Mouse (Mus musculus) embryonic facial prominence, embryonic 11.5 days (tissue): ENCODE measurements at regions not wholly inside any gene's neighbourhood (a gene's known extent, or its start where the extent isn't known, plus 50 kb on each side); places are given as distances from the start of the nearest gene placed in this dataset.

Experiments used
- ATAC-seq: fragments of 200-750 bp; cut with Nextera tagmentation; replicated peaks from 2 replicates; pipeline ENCODE4 v1.8.0; 2017; ENCODE audit warnings: low read depth; ENCODE audit not compliant: insufficient number of reproducible peaks, low FRiP score, low TSS enrichment
- DNase-seq: peaks from one replicate; pipeline ENCODE4 v3.0.0-alpha.2; 2015; ENCODE audit warnings: low spot score
- H3K27ac ChIP-seq: fragments of 300-500 bp; sonication (generic); replicated peaks from 2 replicates; pipeline ENCODE4 v1.5.1; 2014; ENCODE audit warnings: mild to moderate bottlenecking, low read depth, low read length, control low read depth
- H3K27me3 ChIP-seq: fragments of 300-500 bp; sonication (generic); 2 replicates; pipeline ENCODE4 v1.6.1; 2014; ENCODE audit warnings: mild to moderate bottlenecking, low read length, moderate library complexity, mixed read lengths; ENCODE audit not compliant: control insufficient read depth, insufficient read depth
- H3K36me3 ChIP-seq: fragments of 300-500 bp; sonication (generic); replicated peaks from 2 replicates; pipeline ENCODE4 v1.6.1; 2014; ENCODE audit warnings: low read depth, mild to moderate bottlenecking, low read length, moderate library complexity, mixed read lengths; ENCODE audit not compliant: control insufficient read depth, insufficient read depth
- H3K4me1 ChIP-seq: fragments of 300-500 bp; sonication (generic); 2 replicates; pipeline ENCODE4 v1.6.1; 2014; ENCODE audit warnings: low read length, mixed read lengths; ENCODE audit not compliant: control insufficient read depth, insufficient read depth
- H3K4me2 ChIP-seq: fragments of 300-500 bp; sonication (generic); 2 replicates; pipeline ENCODE4 v1.6.1; 2014; ENCODE audit warnings: low read depth, mild to moderate bottlenecking, control low read depth, low read length, moderate library complexity
- H3K4me3 ChIP-seq: fragments of 300-500 bp; sonication (generic); 2 replicates; pipeline ENCODE4 v1.5.1; 2014; ENCODE audit warnings: low read depth, low read length, control low read depth
- H3K9ac ChIP-seq: fragments of 300-500 bp; sonication (generic); replicated peaks from 2 replicates; pipeline ENCODE4 v1.6.1; 2014; ENCODE audit warnings: mild to moderate bottlenecking, control low read depth, low read length
- H3K9me3 ChIP-seq: fragments of 300-500 bp; sonication (generic); replicated peaks from 2 replicates; pipeline ENCODE4 v1.6.1; 2016; ENCODE audit warnings: mild to moderate bottlenecking, low read length, inconsistent platforms, mixed read lengths; ENCODE audit not compliant: control insufficient read depth
- WGBS: fragments of 180-500 bp; shearing (Covaris S2); extraction: QIAGEN DNeasy Blood & Tissue Kit; methylation state at CpG from one replicate; pipeline ENCODE4 v1.1.7; 2014; 5-methylcytosine and 5-hydroxymethylcytosine counted together

GRCm38 (mm10) chr16:77295574-77296355, 282.3 kb downstream of the Usp25 start:
- Histone ChIP-seq H3K27ac (no peak overlapping the region), H3K4me1 (no peaks in the 10 kb centered on the region), H3K9me3 (no peaks in the 10 kb centered on the region), H3K4me3 (no peak overlapping the region), H3K27me3 (no peaks in the 10 kb centered on the region), H3K4me2 (no peak overlapping the region), H3K9ac (no peak overlapping the region), H3K36me3 (no peaks in the 10 kb centered on the region)
- ATAC-seq: no peak
- no peak for DNase-seq
- 74% methylated on average over 4 of the region's 4 CpGs for WGBS

GRCm38 (mm10) chr16:77292317-77292771, 278.8 kb downstream of the Usp25 start:
- Histone ChIP-seq H3K4me2 (no peak overlapping the region), H3K9me3 (no peaks in the 10 kb centered on the region), H3K27ac (no peak overlapping the region), H3K4me3 (no peak overlapping the region), H3K27me3 (no peaks in the 10 kb centered on the region), H3K36me3 (no peaks in the 10 kb centered on the region), H3K4me1 (no peaks in the 10 kb centered on the region), H3K9ac (no peak overlapping the region)
- no peak for DNase-seq
- WGBS: 79% methylated on average over 2 of the region's 2 CpGs
- ATAC-seq: no peak

- no peak overlapping the region for H3K27ac ChIP-seq
- H3K27me3 ChIP-seq: no peaks in the 10 kb centered on the region
- no peak for DNase-seq
- no peak overlapping the region for H3K4me3 ChIP-seq
- H3K9ac ChIP-seq: no peak overlapping the region
- H3K36me3 ChIP-seq: no peaks in the 10 kb centered on the region
- no peaks in the 10 kb centered on the region for H3K9me3 ChIP-seq
- no peak overlapping the region for H3K4me2 ChIP-seq
- WGBS: 87% methylated on average over 8 of the region's 8 CpGs
- no peaks in the 10 kb centered on the region for H3K4me1 ChIP-seq
- no peak for ATAC-seq
These were observed 278.3 kb downstream of the Usp25 start for GRCm38 (mm10) chr16:77291723-77292316.

GRCm38 (mm10) chr16:77284205-77284604, 270.7 kb downstream of the Usp25 start:
- Histone ChIP-seq H3K9me3 (no peaks in the 10 kb centered on the region), H3K27me3 (no peaks in the 10 kb centered on the region), H3K9ac (no peak overlapping the region), H3K36me3 (no peaks in the 10 kb centered on the region), H3K27ac (no peak overlapping the region), H3K4me3 (no peak overlapping the region), H3K4me1 (no peaks in the 10 kb centered on the region; the same call in 1 of the 2 replicates), H3K4me2 (no peak overlapping the region)
- 87% methylated on average over 4 of the region's 4 CpGs for WGBS
- DNase-seq: no peak
- ATAC-seq: no peak

- Histone ChIP-seq H3K9me3 (no peaks in the 10 kb centered on the region), H3K27me3 (no peaks in the 10 kb centered on the region), H3K4me2 (no peak overlapping the region), H3K4me1 (no peaks in the 10 kb centered on the region; the same call in 1 of the 2 replicates), H3K9ac (no peak overlapping the region), H3K36me3 (no peaks in the 10 kb centered on the region), H3K27ac (no peak overlapping the region), H3K4me3 (no peak overlapping the region)
- ATAC-seq (0 out of 2 replicates have a peak, but pooled peaks have one; percentile 18), DNase-seq (peak; percentile 67)
- WGBS: 44% methylated on average over 4 of the region's 4 CpGs
These were observed 266.4 kb downstream of the Usp25 start for GRCm38 (mm10) chr16:77279916-77280315.

- H3K36me3 ChIP-seq: no peaks in the 10 kb centered on the region
- no peak overlapping the region for H3K27ac ChIP-seq
- DNase-seq (peak; percentile 50), ATAC-seq (no peak)
- no peaks in the 10 kb centered on the region; the same call in 1 of the 2 replicates for H3K4me1 ChIP-seq
- no peak overlapping the region for H3K4me3 ChIP-seq
- no peaks in the 10 kb centered on the region for H3K27me3 ChIP-seq
- H3K9ac ChIP-seq: no peak overlapping the region
- H3K9me3 ChIP-seq: no peaks in the 10 kb centered on the region
- 68% methylated on average over 2 of the region's 2 CpGs for WGBS
- no peak overlapping the region for H3K4me2 ChIP-seq
These were observed 266.0 kb downstream of the Usp25 start for GRCm38 (mm10) chr16:77279495-77279894.

- Histone ChIP-seq H3K36me3 (no peaks in the 10 kb centered on the region), H3K27me3 (no peaks in the 10 kb centered on the region), H3K9ac (no peak overlapping the region), H3K4me2 (no peak overlapping the region), H3K27ac (no peak overlapping the region), H3K4me3 (no peak overlapping the region), H3K4me1 (no peaks in the 10 kb centered on the region), H3K9me3 (no peaks in the 10 kb centered on the region)
- WGBS: 86% methylated on average over 3 of the region's 3 CpGs
- ATAC-seq (no peak), DNase-seq (no peak)
These were observed 259.8 kb downstream of the Usp25 start for GRCm38 (mm10) chr16:77273306-77273705.

GRCm38 (mm10) chr16:77268926-77269325, 255.4 kb downstream of the Usp25 start:
- H3K9me3 ChIP-seq: no peaks in the 10 kb centered on the region
- no peak overlapping the region for H3K4me3 ChIP-seq
- H3K4me2 ChIP-seq: no peak overlapping the region
- no peaks in the 10 kb centered on the region for H3K36me3 ChIP-seq
- 41% methylated on average over 2 of the region's 2 CpGs for WGBS
- H3K9ac ChIP-seq: no peak overlapping the region
- peak; percentile 33 for DNase-seq
- no peak for ATAC-seq
- no peaks in the 10 kb centered on the region for H3K27me3 ChIP-seq
- H3K27ac ChIP-seq: no peak overlapping the region
- no peaks in the 10 kb centered on the region for H3K4me1 ChIP-seq
